Mouse (Mus musculus) left cerebral cortex, adult 18-20 months (tissue): ENCODE measurements around the gene Grk2. TPM values are rescaled to one million over a fixed set of nuclear protein-coding genes. Genes with fewer than 3 reads are reported as not detected.
"Not testable (repeated sequence)": the region's sequence is repeated elsewhere in the genome, so short reads cannot be mapped to it uniquely, and the experiment has no call there.

Source experiments
- DNase-seq, 2 experiments: peaks; one replicate each; pipeline ENCODE4 v3.0.0; 2021 to 2022; ENCODE audit warnings: low spot score in 2 of 2, mixed read lengths in 1 of 2
- total RNA-seq, 2 experiments: library from RNA; stranded (reverse); gene quantifications; 2 replicates each; pipeline ENCODE4 v1.2.3; 2021

Gene Grk2
- total RNA-seq, 2 experiments from 2014 or later, result 224 to 230 TPM

- no peak for DNase-seq
These were observed 26.5 kb downstream of the Grk2 start for GRCm38 (mm10) chr19:4279487-4279886.

DNA sequence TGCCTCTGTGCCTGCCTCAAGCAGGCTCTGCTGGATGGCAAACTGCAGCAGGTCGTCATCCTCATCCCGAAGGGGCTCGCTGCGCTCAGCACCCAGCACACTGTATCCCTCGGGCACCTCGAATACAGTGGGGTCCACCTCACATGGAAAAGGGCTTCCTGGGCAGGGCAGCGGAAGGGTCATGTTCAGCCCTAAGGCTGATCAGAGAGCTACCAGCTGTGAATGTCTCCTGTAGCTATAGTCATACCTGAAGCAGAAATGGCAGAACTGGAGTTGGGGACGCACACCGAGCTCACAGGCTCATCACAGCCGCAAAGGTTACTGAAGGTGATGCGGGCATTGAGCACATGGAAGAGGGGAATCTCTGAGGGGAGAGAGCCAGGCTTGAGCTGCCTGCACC is 35.0 kb downstream of the Grk2 start:
- no peak for DNase-seq

GRCm38 (mm10) chr19:4270187-4270586 is 35.8 kb downstream of the Grk2 start:
- no peak for DNase-seq

- DNase-seq, result peak; percentile 66 to 77
These were observed 37.3 kb downstream of the Grk2 start, which contains the start of gene Ssh3 for GRCm38 (mm10) chr19:4268566-4269361. Ssh3 (minus strand) TSS chr19:4269180.

DNA sequence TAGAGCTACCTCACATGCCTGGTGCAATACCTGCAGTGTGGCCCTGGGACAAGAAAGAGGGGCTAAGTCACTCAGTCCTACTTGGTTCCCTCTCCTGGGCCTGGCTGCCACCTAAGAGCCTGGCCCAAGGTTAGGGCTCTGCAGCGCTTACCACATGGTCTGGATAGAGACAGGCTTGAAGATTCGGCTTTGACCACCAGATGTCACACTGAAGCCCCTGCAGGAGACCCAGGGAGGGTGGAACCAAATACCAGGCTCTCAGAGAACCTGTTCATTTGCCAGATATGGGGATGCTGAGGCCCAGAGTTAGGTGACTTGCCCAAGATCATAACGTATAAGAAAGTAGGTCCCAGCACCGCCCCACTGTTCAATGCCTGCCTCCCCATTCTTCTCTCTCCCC is 40.1 kb downstream of the Grk2 start:
- DNase-seq, result no peak

DNA sequence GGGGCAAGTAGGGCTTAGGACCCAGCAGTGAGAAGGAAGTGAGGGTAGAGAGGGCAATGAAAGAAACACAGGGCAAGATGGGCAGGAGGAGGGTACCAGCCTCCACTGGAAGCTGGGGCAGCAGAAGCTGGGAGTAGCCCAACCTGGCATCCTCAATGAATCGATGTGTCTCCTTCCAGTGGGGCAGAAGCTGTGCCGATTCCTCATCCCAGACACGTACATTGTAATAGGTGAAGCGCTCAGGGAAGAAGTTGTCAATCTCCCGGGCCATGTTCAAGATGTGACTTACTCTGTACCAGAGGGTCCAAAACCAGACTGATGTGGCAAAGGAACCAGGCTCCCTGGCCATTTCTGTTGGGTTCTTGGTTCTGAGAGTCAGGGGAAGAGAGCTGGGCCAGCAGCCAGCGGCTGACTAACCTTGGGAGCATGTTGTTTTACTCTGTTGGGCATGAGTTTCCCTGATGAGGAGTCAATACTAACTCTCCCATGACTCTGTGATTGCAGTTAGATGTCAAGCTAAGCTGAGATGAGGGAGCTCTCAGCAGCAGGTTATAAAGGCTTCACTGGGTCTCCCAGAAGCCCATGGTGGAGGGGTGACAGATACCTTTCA is 41.7 kb downstream of the Grk2 start:
- DNase-seq, result no peak

DNA sequence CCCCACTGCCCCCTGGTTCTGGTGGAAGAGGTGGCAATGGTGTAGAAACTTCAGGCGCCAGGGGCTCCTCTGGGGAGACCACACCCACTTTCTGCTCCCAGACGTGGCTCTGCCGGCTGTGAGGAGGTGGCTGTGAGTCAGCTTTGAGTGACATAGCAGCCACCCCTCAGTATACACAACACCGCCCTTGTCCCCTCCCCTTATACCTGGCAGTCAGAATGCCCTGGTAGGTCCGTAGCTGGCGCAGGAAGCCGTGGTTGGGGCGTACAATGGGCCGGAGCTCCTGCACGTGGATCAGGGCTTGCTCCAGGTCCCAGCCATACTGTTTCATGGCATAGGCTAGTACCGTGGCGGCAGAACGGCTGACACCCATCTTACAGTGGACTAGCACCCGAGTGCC is 42.3 kb downstream of the Grk2 start:
- no peak for DNase-seq

- DNase-seq, result no peak
These were observed 43.3 kb downstream of the Grk2 start for GRCm38 (mm10) chr19:4262756-4263155.

DNA sequence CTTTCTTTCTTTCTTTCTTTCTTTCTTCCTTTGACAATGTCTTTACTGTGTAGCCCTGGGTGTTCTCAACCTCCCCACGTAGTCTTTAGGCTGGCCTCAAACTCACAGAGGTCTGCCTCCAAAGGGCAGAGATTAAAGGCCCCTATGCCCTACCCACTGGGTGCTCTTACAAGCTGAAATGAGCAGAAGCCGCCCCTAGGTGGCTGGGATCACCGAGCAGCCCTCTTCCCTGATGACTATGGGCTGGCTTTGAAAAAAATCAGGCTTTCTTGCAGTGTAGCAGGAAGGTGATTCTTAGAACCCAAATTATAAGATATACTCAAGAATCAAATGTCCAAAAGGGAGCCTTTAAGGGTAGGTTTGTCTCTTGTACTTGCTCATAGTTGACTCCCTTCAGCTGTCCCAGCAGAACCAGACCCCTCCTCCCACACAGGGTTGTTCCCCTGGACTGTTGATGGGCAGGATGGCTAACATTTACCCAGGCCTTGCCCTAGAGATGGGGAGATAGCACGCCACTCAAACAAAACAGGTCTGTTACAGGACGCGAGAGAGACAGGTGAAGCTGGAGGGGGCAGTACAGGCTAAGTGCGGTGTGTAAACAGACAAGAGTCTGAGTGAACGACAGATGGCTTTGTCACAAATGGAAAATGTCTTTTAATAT is 44.9 kb downstream of the Grk2 start:
- DNase-seq, result no peak

- DNase-seq, result peak in 1 of 2 experiments; percentile 29
These were observed 48.1 kb downstream of the Grk2 start for GRCm38 (mm10) chr19:4257897-4258252.

GRCm38 (mm10) chr19:4257216-4257896 is 48.7 kb downstream of the Grk2 start:
- peak; percentile 93 to 94 for DNase-seq

DNA sequence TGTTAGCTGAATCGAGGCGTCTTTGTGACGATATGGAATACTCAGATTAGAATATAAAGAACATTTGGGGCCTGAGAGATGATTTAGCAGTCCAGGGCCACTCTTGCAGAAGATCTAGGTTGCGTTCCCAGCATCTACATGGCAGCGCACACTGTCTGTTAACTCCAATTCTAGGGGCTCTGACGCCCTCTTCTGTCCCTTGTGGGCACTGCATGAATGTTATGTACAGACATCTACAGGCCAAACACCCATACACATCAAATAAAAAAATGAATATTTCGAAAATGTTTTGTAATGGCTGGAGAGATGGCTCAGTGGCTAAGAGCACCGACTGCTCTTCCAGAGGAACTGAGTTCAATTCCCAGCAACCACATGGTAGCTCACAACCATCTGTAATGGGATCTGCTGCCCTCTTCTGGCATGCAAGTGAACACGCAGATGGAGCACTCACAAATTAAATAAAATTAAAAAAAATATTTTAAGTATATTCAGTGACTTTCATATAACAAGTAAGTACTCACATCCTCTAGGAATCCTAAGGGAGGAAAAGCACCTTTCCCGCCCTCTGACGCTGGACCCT is 50.3 kb downstream of the Grk2 start:
- DNase-seq, result no peak

DNA sequence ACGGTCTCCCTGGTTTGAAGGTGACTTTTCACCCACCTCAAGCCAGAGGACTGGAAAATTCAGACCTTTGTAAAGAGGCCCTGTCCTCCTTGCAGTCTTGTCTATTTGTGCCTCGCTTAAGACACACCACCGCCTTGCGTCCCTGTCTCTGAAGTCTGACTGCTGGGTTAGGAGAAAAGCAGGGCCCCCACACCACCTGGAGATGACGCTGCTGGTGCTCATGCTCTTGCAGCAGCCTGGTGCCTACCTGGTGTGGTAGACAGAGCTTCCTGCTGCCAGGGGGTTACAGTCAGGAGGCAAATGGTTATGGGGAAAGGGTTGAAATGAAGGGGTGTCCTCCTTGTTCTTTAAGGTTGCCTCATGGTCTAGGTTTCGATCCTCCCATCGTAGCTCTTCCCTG is 51.8 kb downstream of the Grk2 start:
- DNase-seq, result no peak

DNA sequence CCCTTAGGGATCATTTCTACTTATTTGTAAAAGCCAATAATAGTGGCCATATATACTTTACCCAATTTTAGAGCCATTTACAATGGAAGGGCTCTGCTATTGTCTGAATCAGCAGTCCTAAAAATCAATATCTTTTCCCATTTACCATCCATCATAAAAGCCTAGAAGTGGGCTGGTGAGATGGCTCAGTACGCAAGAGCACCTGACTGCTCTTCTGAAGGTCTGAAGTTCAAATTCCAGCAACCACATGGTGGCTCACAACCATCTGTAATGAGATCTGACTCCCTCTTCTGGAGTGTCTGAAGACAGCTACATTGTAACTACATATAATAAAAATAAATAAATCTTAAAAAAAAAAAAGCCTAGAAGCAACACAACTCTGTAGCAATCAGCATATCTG is 57.3 kb downstream of the Grk2 start:
- not testable (repeated sequence) for DNase-seq

GRCm38 (mm10) chr19:4247010-4247409 is 59.0 kb downstream of the Grk2 start:
- DNase-seq, result no peak

DNA sequence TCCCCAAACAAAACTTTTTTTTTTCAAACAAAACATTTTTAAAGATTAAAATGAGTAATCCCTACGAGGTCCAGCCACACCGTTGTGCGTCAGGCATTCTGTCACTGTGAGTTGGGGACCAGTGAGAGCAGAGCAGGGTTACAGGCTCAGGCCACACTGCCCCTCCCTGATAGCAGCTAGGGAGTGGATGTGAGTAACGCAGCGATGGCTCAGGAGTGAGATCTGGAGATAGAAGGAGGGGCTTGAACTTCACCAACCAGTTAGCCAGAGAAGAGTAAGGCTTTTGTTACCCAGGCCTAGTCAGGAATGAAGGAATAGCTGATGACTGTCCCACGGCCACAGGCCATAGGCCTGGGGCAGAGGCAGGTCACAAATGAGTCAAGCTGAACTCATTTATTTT is 61.2 kb downstream of the Grk2 start:
- DNase-seq, result no peak

GRCm38 (mm10) chr19:4242416-4242815 is 63.6 kb downstream of the Grk2 start:
- no peak for DNase-seq

DNA sequence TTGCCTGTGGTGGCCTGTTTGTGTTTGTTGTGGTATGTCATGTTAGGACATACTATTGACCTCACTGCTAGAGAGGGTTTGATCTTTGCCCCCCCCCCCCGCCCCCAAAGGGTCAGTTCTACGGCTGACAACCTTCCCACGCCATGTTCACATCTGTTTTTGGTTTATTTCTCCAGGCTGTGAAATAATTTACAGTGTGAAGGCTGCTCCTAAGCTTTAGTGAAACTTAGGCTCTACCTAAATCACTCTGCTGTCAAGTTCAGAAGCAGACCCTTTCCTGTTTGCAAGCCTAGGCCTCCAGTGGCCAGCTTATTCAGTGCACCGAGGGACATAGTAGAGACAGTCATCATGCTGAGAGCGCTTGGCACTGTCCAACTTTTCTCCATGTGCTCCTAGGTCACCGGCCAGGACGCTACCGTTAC is 65.8 kb downstream of the Grk2 start:
- no peak for DNase-seq
